Mouse (Mus musculus) left cerebral cortex, postnatal 4 days (tissue): Measurements from ENCODE around the gene Agap1. TPM values are rescaled to one million over a fixed set of nuclear protein-coding genes. Genes with fewer than 3 reads are reported as not detected.

Experiments
- DNase-seq: peaks from one replicate; pipeline ENCODE4 v3.0.0-alpha.2; 2022
- intact Hi-C: fragments of 180-260 bp; cut with DNase I; formaldehyde crosslinking; loops from one replicate; pipeline ENCODE4 v1.15.1; 2025
- total RNA-seq, 2 experiments: library from RNA; stranded (reverse); gene quantifications; 2 replicates each; pipeline ENCODE4 v1.2.3; 2021

Gene Agap1
- total RNA-seq, 2 experiments from 2014 or later = 415 to 416 TPM

DNA sequence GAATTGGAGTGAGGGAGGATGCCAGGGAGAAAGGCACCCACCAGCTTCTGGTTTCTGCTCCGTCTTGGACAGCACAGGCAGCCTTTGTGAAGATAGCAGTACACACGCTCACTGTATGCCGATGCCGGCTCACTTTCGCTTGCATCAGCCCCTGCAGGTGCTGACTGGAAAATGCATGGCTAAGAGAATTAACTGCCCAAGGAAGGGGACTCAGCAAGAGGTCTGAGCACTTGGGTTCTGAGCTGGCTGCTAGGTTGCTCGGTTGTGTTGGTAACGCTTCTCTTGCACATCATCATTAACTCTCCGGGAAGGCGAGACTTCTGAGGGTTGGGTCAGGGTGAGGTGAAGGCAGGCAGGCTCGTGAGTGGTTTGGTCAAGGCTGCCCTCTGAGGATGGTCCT, 467.2 kb downstream of the Agap1 start:
- intact Hi-C loops = no loop called here

DNA sequence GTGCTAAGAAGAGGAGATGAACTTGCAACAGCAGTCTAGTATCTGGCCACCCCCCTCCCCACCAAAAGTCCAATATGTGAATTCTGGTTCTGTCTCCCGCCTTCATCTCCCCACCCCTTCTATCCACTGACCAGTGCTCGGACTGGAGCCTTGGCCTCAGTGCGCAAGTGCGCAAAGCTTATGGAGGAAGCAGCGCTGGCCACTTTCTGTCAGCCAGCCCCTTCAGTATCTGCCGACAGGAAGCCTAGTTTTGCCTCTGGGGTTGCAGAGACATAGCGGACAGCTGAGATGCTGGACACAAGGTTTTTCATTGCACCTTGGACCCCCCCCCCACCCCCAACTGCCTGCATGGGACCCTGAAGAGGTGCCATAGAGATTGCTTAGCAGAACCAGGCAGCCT, 467.7 kb downstream of the Agap1 start:
- intact Hi-C loops = no loop called here
- no peak for DNase-seq

More for the DNA sequence above, 467.2 kb downstream of the Agap1 start:
- DNase-seq = no peak

DNA sequence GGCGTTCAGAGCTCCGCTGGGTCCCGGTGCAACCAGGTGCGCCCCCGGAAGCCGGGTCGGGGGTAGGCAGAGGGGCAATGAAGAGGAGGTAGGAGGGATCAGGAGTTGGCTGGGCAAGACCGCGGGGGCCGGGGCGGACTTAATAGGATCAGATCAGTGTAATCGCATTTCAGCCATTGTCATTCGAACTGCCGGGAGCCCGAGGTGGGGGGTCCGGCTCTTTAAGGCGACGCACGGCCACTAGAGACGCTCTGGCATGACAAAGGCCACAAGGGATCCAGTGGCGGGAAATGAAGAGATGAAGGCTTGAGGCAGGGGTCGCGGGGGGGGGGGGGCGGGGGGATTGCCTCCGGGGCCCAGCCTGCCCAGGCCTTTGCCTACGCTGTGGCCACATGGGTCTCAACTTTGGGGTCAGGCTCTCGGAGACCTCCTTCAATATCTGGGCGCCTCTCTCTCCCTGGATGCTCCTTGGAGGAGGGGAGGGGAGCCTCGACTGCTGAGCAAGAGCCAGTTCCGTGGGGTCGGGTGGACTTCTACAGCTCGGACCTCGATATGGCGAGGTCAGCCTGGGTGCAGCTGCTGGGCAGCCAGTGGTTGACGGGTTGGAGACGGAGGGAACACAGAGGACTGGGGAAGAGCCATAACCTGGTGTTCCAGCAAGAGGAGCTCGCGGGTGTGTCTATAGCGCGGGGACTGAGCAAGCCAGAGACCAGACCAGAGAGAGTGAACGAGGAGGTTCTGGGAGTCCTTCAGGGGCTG, 468.5 kb downstream of the Agap1 start:
- intact Hi-C loops = no loop called here
- DNase-seq = no peak

DNA sequence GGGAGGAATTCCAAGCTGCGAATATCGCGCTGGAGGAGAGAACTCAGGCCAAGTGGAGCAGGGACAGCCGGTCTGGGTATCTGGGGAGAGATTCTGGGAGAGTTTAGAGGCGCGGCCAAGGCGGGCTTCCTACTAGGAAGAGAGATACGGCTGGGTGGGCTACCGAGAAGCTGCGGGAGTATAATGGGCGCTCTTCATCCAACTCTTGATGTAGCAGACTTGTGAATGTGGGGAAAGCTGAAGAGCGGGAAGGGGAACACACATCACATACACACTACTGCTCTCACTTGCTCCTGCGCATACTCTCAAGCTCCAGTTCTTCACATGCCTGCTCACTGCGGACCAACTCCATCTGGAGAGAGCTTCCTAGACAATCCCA, 469.0 kb downstream of the Agap1 start:
- no peak for DNase-seq
- intact Hi-C loops = no loop called here

DNA sequence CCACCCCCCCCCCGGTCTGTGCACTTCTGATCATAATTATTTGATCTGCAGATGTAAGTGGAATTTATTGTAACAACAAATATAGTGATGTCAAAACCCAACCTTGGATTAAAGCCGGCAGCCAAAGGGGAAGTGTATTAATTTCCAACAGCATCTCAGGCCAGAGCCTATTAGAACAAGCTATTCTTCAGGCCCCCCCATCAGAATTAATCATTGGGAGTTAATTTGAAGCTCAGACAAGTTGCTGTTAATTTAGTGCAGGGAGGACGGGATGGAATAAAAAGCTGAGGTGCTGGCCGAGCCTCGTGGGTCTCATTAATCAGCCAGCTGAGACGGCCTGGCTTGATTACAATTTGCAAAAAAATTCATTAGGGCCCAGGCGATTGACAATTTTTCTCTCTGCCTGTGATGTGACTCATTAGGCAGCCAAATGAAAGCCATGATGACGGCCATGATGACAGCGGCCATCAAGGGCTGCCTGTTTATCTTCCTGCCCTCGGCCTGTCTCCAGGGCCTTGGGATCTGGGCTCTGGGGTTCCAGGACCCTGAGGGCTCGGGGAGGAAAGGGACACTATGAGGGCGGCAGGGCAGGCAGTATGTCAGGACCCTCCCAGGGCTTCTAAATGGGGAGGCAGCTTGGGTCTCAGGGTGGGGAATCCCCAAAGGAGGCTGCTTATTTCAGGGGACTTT, 471.0 kb downstream of the Agap1 start:
- intact Hi-C loops = no loop called here
- DNase-seq = no peak

DNA sequence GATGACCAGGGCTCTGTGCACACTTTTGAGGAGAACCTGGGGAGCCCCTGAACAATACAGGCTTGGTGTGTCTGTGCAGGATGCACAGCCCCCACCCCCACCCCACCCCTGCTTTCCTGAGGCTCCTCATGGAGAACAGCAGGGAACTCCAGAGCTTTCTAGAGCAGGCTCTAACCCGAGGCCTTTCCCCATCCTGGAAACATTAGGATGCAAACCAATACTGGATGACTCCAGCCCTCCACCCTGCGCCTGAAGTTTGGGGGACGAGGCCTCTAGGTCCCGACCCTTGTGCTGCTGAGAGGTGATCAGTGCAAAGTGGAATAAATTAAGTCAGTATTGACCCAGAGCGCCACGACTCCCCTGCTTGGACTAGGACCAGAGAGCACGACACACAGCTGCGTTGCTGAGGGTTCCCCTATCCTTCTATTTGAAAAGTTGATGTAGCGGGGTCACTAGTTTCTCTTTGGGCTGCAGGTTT, 472.0 kb downstream of the Agap1 start:
- intact Hi-C loops = no loop called here
- no peak for DNase-seq

DNA sequence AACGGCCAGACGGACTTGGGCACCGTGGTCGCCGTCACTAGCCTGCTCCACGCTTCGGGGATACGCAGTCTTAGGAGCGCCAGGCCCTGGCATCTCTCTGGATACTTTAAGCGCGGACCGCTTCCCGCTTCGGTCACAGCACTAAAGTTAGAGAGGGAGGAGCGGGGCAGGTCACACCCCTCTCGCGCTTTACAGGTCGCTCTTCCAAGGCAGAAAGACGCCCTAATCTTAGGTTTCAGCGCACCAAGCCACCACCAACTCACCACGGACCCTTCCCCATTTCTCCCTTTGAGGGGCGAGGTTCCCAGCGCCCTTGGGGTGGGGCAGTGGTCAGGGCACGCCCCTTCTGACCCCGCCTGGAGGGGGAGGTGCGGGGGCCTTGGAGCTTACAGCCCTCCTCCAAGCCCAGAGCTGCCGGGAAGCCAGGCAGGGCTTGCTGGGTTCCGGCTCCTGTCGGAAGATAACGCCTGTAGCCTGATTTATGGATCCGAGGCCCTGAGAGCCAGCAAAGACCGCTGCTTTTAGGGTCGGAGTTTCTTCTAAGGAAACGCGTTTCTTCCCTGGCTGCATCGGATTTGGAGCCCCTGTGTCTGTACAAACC, 472.6 kb downstream of the Agap1 start:
- DNase-seq = no peak
- intact Hi-C loops = no loop called here

DNA sequence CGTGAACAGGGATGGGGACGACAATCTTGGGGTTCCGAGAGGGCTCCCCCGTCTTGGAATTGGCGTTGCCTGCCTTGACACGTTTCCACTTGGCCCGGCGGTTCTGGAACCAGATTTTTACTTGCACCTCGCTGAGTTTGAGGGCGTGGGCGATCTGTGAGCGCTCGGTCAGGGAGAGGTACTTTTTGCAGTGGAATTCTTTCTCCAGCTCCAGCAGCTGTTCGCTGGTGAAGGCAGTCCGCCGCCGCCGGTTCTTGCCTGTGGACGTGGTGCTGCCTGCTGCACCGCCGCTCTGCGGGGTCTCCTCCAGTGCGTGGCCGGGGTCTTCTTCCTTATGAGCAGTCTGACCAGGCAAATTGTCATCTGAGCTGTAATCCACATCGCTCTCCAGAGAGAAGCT, 474.1 kb downstream of the Agap1 start:
- intact Hi-C loops = no loop called here
- no peak for DNase-seq

DNA sequence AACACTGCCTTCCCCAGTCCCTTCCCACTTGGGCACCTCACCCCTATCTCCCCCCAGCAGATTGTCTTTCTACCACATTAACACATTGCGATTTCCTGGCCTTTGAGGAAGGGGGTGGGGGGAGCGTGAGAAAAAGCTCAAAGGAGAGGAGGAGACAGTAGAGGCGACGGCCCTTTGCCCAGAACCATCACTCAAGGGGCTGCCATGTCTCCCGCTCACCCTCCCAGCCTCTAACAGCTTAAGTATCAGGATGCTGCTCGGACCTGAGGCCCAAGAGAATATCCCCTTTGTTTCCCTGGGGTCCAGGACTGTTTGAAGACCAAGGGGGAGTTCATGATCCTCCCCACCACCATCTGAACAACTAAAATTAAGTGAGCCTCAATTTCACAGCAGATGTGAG, 474.6 kb downstream of the Agap1 start:
- intact Hi-C loops = no loop called here
- no peak for DNase-seq

DNA sequence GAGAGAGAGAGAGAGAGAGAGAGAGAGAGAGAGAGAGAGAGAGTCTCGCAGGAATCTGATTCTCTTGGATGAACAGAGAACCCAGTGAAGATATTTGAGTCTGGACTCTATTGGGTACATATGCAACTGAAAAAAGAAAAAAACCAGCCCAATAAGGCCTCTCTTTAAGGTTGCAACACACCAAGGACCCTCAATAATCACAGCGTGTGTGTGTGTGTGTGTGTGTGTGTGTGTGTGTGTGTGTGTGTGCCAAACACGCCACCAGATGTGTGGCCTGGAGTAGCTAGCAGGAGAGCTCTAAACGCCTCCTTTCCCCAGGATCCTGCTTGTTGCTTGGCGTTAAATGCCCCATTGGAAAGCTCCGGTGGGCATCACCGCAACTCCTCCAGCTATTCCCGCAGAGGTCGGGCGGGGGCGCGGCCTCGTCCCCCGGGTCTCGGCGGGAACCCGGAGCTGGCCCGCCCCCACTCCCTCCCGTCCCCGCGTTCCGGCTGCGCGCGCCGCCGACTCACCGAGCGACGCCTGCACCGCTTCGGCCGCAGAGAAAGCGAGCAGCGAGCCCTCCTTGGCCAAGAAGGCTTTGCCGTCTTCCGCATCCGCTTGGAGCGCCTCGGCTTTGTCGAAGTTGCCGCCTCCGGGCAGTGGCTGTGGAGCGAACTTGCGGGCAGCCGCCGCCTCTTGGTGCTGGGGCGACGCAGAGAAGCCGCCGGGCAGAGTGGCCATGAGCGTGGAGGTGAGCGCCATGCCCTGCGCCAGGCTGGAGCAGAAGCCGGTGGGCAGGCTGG, 475.3 kb downstream of the Agap1 start:
- DNase-seq = no peak

DNA sequence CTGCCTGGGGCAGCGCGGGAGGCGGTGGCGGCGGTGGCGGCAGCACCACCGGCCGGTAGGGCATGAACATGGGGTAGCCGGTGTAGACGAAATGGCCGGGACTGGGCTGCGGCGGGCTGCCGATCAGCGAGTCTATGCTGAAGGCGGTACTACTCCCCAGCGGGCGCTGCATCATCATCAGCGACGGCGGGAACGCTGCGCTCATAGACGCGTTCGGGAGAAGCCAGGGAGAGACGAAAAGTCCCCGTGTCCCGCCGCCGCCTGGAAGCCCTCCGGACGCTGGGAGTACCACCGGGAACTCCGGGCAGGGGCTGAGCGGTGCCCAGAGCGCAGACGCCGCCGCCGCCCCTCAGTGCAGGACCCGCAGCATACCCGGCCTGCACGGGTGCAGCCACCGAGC, 475.9 kb downstream of the Agap1 start:
- no peak for DNase-seq
- intact Hi-C loops = no loop called here

More for the DNA sequence above, 475.3 kb downstream of the Agap1 start:
- intact Hi-C loops = no loop called here

DNA sequence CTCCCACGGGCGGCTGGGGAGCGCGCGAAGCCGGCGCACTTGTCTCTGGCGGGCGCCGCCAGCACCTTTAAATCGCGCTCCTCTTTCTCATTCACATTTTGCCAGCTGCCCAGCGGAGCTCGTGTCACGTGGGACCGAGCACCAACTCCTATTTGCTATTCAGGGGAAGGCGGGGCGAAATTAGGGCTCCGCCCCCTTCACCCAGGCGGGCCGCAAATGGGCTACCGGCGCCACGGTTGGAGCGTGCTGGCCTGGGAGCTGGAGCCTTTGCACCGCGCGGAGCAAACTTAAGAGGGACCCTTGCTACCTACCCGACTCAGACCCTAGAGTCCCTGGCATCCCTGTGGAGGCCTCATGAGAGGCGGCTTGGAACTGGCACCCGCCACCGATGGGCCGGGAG, 476.5 kb downstream of the Agap1 start, which contains the start of gene Gbx2:
TSS of gene Gbx2 (minus strand) at position 60 of the 400 bp plus-strand sequence.
- DNase-seq = peak; percentile 79
- intact Hi-C loops = no loop called here

DNA sequence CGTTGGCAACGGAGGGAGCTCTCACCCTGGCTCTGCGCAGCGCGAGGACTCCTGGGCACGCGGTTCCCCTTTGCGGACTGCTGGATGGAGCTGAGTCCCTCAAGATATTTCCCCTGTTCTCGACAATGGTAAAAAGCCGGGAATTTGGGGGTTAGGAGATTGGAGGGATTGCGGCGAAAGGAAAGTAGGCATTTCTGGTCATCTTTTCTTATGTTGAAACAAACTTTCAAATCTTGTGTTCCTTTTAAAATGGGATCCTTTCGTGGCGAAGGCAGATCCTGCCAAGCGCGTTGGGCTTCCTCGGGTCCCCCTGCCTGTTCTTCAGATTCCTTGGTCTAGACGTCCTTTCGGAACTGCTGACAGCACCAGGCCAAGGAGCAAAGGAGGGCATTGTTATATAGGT, 477.4 kb downstream of the Agap1 start:
- intact Hi-C loops = no loop called here
- no peak for DNase-seq

DNA sequence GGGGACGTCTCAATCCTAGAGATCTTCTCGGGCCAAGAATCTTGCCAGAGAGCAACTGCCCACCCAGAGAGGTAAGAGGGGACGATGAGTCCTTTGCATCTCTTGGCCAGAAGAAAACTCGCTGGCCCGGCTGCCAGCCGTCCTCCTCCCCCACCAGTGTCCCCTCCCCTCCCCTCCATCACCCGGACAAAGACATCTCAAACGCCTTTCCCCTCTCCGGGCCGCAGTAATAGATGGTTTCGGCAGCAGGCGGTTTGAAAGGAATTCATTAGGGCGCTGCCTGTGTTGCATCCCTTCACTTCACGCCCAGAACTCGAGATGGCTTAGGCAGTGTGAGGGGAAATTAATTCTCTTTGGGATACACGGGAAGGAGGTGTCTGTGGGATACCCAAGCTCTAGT, 478.0 kb downstream of the Agap1 start:
- DNase-seq = no peak
- intact Hi-C loops = no loop called here

DNA sequence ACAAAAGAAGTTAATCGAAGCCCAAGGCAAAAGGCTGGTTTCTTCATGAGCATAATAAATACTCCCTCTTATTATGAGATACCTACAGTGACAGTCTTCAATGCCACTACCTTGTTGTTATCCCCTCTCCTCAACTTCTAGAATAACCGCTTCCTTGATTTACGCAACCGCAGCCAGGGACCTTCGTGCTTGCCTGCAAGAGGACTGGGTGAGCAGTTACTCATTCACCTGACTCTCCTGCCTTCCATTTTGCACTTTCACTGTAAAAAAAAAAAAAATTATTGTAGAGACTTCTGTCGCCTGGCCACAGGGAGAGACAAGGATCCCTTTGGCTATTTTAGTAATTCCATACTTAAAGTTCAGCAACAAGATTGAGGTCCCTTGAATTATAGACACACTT, 478.4 kb downstream of the Agap1 start:
- intact Hi-C loops = no loop called here
- no peak for DNase-seq

DNA sequence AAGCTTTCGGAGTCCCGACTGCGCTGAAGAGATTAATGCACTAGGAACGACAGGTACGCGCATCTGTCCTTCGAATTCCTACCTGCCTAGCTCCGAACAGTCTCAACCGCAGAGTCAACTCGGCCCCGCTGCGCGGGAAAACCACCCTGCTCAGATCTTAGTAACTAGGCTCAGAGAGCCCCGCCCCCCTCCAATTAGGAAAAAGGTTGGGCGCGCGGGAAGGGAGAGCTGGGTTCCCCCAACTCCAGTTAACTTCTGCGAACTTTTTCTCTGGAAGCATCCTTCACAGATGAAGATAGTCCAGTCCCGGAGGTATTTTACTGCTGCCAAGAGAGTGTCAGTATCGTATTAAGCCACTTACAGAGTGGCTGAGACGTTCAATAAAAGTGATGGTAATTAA, 479.2 kb downstream of the Agap1 start:
- DNase-seq = no peak
- intact Hi-C loops = no loop called here

DNA sequence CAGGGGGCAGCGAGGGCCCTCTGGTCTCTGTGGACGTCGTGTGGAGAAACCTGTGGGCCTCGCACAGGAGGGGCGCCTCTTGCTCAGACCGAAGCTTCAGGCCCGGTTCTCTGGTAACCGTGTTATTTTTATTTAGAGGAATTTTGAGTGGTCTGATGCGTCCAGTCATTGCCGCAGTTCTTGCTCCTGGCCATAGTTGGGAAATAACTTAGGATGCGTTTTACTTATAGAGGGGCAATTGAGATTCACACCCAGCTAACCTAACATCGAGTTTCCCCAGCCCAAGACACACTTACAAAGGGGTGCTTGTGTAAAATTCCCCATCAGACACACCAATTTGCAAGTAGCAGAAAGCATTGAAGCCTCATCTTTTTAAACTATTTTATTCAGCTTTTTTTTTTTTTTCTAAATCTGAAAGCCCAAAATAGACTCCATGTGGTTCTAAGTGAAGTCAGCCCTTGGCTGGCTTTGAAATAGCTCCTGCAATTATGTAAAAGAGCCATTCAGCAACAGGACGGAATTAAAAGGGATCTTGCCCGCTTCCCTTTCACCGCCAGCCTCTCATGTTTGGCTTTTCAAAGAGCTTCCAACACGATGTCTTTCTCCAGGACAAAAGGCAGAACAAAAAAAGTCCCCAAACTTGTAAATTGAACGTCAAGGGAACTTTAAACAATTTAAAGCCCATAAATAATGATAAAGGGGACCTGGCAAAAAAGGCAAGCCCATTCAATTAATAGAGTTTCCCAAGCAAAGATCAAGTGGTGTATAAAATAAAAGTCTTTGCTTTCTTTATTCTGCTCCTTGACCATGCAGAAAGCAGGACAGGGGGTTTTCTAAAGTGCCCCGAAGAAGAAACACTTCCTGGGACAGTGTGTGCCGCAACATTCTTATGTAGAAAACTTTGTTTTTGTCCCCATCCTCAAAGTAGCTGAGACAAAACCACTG, 480.0 kb downstream of the Agap1 start:
- DNase-seq = no peak
- intact Hi-C loops = no loop called here

DNA sequence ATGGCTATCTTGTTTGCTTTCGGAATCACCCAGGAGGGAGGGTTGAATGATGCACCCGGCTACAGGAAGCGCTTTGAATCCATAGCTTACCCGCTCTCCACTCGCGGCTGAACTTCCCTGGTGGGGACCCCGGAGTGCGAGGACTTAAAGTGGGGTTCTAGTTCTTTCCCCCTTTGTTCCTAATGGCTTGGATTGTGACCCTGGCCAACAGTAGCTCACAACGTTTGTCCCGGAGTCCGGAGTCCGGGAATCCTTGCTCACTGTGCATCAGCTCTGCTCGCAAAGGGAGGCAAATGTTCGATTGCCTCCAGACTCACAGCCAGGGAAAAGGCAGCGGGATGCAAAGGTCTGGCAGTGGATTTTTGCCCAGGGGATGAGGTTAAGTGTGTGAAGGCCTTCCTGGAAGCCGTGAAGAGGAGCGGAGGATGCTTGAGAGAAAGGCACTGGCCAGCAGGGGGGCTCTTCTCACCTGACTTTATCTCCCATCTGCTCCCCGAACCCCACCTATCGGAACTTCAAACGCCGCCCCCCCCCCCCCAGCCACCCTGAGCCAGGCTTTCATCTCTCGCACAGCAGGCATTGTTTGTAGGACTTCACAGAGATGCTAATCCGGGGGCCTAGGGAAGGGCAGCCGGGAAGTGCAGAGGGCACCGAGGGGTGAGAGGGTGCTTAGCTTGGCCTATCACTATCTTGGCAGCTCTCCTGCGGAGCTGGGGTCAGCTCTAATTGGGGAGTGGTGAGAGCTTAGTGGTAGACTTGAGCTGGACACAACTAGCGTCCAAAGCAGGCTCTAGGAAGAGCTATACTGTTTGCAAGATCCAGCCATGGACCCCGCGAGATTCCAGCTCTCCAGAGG, 481.1 kb downstream of the Agap1 start:
- intact Hi-C loops = no loop called here
- no peak for DNase-seq
